Mouse (Mus musculus): ENCODE data around the gene Rps6ka3. TPM values are rescaled to one million over a fixed set of nuclear protein-coding genes. Genes with fewer than 3 reads are reported as not detected.

The Rps6ka3 gene
- 2.0 and 3.2 TPM in 2 replicates for polyA plus RNA-seq (2015; fragmentation: Nextera tagmentation; extraction: Ambion mirVana)

GRCm38 (mm10) chrX:159210007-159210406 lies at the start of gene Rps6ka3:
TSS of gene Rps6ka3 (plus strand) at chrX:159210307.

GRCm38 (mm10) chrX:159371831-159372752 lies 162.0 kb downstream of the Rps6ka3 start, which contains the start of gene Eif1ax:
TSS of gene Eif1ax (plus strand) at chrX:159372178.

GRCm38 (mm10) chrX:159414130-159414828 lies 204.2 kb downstream of the Rps6ka3 start, which contains the start of gene Map7d2:
TSS of gene Map7d2 (plus strand) at chrX:159414572.

Other genes starting within 250 kb of the Rps6ka3 start
- gene Eif1ax, start 161.9 kb downstream of the Rps6ka3 start, polyA plus RNA-seq (2015; fragmentation: Nextera tagmentation; extraction: Ambion mirVana), result 88.7 and 93.9 TPM in 2 replicates
- 3.3 and 7.9 TPM in 2 replicates for gene Map7d2, start 204.3 kb downstream of the Rps6ka3 start, polyA plus RNA-seq (2015; fragmentation: Nextera tagmentation; extraction: Ambion mirVana)

Data from adrenal gland, postnatal 0 days (tissue).